Mouse (Mus musculus): ENCODE data around the gene Letm1. TPM values are rescaled to one million over a fixed set of nuclear protein-coding genes. Genes with fewer than 3 reads are reported as not detected.
A peak's percentile ranks its signal among the peaks of the same experiment; 100 is the strongest.

Letm1 gene
- polyA plus RNA-seq, 1 experiment from 2014 or later: 72.4 TPM

DNA sequence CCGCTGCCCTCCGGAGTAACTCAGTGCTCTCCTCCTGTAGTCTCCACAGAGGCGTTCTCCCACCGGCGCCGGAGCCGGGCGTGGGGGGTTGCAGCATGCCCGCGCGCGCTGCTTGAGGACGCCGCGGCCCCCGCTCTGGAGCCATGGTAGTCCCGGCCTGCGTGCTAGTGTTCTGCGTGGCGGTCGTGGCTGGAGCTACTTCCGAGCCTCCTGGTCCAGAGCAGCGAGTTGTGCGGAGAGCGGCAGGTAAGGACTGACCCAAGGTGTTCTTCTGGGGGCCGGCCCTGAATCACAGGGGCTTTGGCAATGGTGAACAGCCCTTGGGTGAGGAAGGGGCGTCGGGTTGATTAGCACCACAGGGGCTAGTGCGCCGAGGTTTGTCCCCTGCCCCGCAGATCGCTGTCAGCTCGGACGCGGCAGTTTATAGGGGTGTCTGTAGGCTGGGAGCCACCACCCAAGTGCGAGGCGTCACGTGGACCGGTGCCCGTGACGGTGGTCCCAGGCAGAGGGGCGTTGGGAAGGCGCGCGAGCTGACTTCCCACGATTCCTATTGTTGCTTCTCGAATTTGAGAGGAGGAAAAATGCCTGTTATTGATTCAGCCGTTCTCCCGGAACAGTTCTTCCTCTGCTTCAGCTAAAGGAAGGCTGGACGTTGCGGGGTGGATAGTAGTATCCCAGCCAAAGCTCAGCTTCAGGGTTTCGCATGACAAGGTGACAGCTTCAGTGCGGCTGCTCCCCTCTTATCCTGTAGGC is 60.2 kb downstream of the Letm1 start:
- WGBS: under 1% methylated on average over 52 of the region's 53 CpGs
- H3K9me3 ChIP-seq (replicated peaks): no peaks in the 10 kb centered on the region
- peaks cover 10% of the 10 kb centered on the region; the same call in 1 of the 2 replicates for H3K27me3 ChIP-seq (replicated peaks)
- peaks cover 38% of the 10 kb centered on the region for H3K4me1 ChIP-seq
- H3K36me3 ChIP-seq: no peaks in the 10 kb centered on the region
- peak overlapping the region; percentile 82 for H3K4me2 ChIP-seq
- H3K27ac ChIP-seq (replicated peaks): peak overlapping the region; percentile 77
- peak overlapping the region; percentile 67 for H3K9ac ChIP-seq (replicated peaks)
- H3K4me3 ChIP-seq (replicated peaks): peak overlapping the region; percentile 52
- peak; percentile 33 for ATAC-seq (ENCODE audit: low FRiP score)

GRCm38 (mm10) chr5:33721541-33722265 is 60.9 kb downstream of the Letm1 start, which contains the start of gene Fgfr3:
Fgfr3 (plus strand) TSS chr5:33721674.
- peak within 1 kb of the TSS; percentile 67 for H3K9ac ChIP-seq (replicated peaks)
- peaks cover 38% of the 10 kb centered on the region for H3K4me1 ChIP-seq
- no peaks in the 10 kb centered on the region for H3K9me3 ChIP-seq (replicated peaks)
- WGBS: under 1% methylated on average over 58 of the region's 73 CpGs
- H3K4me2 ChIP-seq: peak within 1 kb of the TSS; percentile 82
- ATAC-seq (ENCODE audit: low FRiP score): peak; percentile 55
- peak within 1 kb of the TSS; percentile 52 for H3K4me3 ChIP-seq (replicated peaks)
- no peaks in the 10 kb centered on the region for H3K36me3 ChIP-seq
- H3K27ac ChIP-seq (replicated peaks): peak within 1 kb of the TSS; percentile 77
- H3K27me3 ChIP-seq (replicated peaks): peaks cover 10% of the 10 kb centered on the region; the same call in 1 of the 2 replicates

DNA sequence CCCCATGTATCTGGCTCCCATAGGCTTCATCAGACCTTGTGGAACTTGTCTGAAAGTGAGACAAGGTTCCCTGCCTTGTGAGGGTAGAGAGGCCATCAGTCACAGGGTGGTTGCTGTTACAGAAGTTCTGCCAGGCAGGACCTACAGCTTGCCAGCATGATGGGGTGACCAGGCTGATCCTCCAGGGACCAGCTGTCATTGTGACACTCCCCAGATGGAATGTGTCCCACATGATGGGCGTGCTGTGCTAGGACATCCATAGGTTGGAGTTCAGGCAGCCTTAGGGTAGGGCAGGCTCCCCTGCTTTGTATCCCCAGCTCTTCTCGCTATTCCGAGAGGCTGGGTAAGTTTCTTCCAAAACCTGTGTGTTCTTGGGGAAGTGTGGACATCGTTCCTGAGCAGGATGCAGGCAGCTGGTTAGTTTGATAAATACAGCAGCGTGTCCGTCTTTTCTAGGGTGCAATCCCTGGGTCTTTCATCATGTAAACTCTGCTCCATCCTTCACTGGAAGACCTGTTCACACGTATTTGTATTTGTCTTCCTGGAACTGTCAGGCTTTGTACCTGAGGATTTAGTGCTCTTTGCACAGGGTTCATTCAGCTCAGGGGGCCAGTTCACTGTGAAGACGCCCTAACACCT is 61.6 kb downstream of the Letm1 start:
- ATAC-seq (ENCODE audit: low FRiP score): no peak
- WGBS: 7% methylated on average over 8 of the region's 8 CpGs
- Histone ChIP-seq H3K27ac (replicated peaks) (peak overlapping the region; percentile 48; the same call in 1 of the 2 replicates), H3K9ac (replicated peaks) (peak overlapping the region; percentile 67), H3K27me3 (replicated peaks) (peaks cover 10% of the 10 kb centered on the region; the same call in 1 of the 2 replicates), H3K9me3 (replicated peaks) (no peaks in the 10 kb centered on the region), H3K36me3 (no peaks in the 10 kb centered on the region), H3K4me3 (replicated peaks) (peak overlapping the region; percentile 52), H3K4me2 (peak overlapping the region; percentile 82), H3K4me1 (peaks cover 37% of the 10 kb centered on the region)

- H3K9ac ChIP-seq (replicated peaks): no peak overlapping the region
- H3K4me3 ChIP-seq (replicated peaks): no peak overlapping the region
- peaks cover 10% of the 10 kb centered on the region; the same call in 1 of the 2 replicates for H3K27me3 ChIP-seq (replicated peaks)
- no peaks in the 10 kb centered on the region for H3K9me3 ChIP-seq (replicated peaks)
- H3K4me2 ChIP-seq: no peak overlapping the region
- no peaks in the 10 kb centered on the region for H3K36me3 ChIP-seq
- no peak for ATAC-seq (ENCODE audit: low FRiP score)
- H3K27ac ChIP-seq (replicated peaks): no peak overlapping the region
- WGBS: 66% methylated on average over 5 of the region's 5 CpGs
- peaks cover 27% of the 10 kb centered on the region for H3K4me1 ChIP-seq
Measured at GRCm38 (mm10) chr5:33718460-33718859, 64.2 kb downstream of the Letm1 start.

DNA sequence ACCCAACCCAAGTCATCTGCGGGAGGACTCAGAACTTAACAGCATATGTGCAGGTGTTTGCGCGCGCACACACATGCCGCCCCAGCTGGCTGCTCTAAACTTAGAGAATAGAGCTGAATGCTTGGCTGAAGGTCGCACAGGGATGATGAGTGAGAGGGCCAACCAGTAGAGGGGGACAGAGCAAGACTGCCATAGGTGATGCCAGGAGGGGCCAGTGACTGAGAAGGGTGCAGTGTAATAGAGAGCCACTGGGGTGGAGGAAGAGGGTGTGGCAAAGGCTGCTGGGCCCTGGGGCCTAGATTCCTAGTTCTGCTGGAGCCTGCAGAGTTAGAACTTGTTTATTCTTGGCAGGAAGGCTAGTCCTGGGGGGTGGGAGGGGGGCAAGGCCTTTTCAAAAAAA is 66.2 kb downstream of the Letm1 start:
- peaks cover 7% of the 10 kb centered on the region for H3K4me1 ChIP-seq
- H3K9ac ChIP-seq (replicated peaks): no peak overlapping the region
- H3K9me3 ChIP-seq (replicated peaks): no peaks in the 10 kb centered on the region
- H3K4me2 ChIP-seq: no peak overlapping the region
- H3K36me3 ChIP-seq: no peaks in the 10 kb centered on the region
- H3K27me3 ChIP-seq (replicated peaks): peaks cover 10% of the 10 kb centered on the region; the same call in 1 of the 2 replicates
- no peak overlapping the region for H3K4me3 ChIP-seq (replicated peaks)
- H3K27ac ChIP-seq (replicated peaks): no peak overlapping the region
- ATAC-seq (ENCODE audit: low FRiP score): no peak
- WGBS: 82% methylated on average over 6 of the region's 6 CpGs

GRCm38 (mm10) chr5:33715182-33715581 is 67.4 kb downstream of the Letm1 start:
- H3K4me3 ChIP-seq (replicated peaks): no peak overlapping the region
- H3K27ac ChIP-seq (replicated peaks): no peak overlapping the region
- ATAC-seq (ENCODE audit: low FRiP score): no peak
- no peak overlapping the region for H3K9ac ChIP-seq (replicated peaks)
- H3K9me3 ChIP-seq (replicated peaks): no peaks in the 10 kb centered on the region
- WGBS: 36% methylated on average over 2 of the region's 2 CpGs
- peaks cover 4% of the 10 kb centered on the region; the same call in 1 of the 2 replicates for H3K27me3 ChIP-seq (replicated peaks)
- H3K36me3 ChIP-seq: no peaks in the 10 kb centered on the region
- no peak overlapping the region for H3K4me2 ChIP-seq
- no peaks in the 10 kb centered on the region; the same call in 1 of the 2 replicates for H3K4me1 ChIP-seq

GRCm38 (mm10) chr5:33712550-33712949 is 70.1 kb downstream of the Letm1 start:
- no peak for ATAC-seq (ENCODE audit: low FRiP score)
- Histone ChIP-seq H3K4me1 (peaks cover under 1% of the 10 kb centered on the region; the same call in 1 of the 2 replicates), H3K9me3 (replicated peaks) (no peaks in the 10 kb centered on the region)

DNA sequence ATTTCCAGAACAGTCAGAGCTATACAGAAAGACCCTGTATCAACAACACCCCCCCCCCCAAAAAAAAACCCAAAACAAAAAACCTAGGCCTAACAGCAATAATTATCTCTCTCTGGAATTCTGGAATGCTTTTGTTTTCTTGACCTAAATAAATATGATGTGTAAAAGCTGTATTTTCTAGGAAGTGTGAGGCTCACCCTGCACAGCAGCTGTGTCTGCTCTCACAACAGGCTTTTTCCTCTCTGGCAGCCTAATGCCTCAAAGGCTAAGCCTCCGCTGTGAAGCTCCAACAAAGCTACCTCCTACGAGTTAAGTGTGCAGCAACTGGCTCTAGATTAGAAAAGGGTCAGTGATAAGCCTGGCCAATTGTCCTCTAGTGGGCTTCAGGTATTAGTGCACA is 73.6 kb downstream of the Letm1 start:
- peaks cover 18% of the 10 kb centered on the region for H3K4me1 ChIP-seq
- H3K4me2 ChIP-seq: no peak overlapping the region
- no peak overlapping the region for H3K27ac ChIP-seq (replicated peaks)
- no peaks in the 10 kb centered on the region for H3K9me3 ChIP-seq (replicated peaks)
- H3K4me3 ChIP-seq (replicated peaks): no peak overlapping the region
- H3K27me3 ChIP-seq (replicated peaks): no peaks in the 10 kb centered on the region
- no peak overlapping the region for H3K9ac ChIP-seq (replicated peaks)
- 64% methylated on average over 2 of the region's 2 CpGs for WGBS
- no peaks in the 10 kb centered on the region for H3K36me3 ChIP-seq
- no peak for ATAC-seq (ENCODE audit: low FRiP score)

More at GRCm38 (mm10) chr5:33712550-33712949, 70.1 kb downstream of the Letm1 start:
- no peak overlapping the region for H3K4me3 ChIP-seq (replicated peaks)
- H3K4me2 ChIP-seq: no peak overlapping the region
- no peak overlapping the region for H3K27ac ChIP-seq (replicated peaks)
- H3K27me3 ChIP-seq (replicated peaks): peaks cover 4% of the 10 kb centered on the region; the same call in 1 of the 2 replicates
- H3K9ac ChIP-seq (replicated peaks): no peak overlapping the region
- H3K36me3 ChIP-seq: no peaks in the 10 kb centered on the region
- WGBS: 97% methylated on average over 2 of the region's 2 CpGs

- Histone ChIP-seq H3K36me3 (no peaks in the 10 kb centered on the region), H3K4me2 (no peak overlapping the region), H3K9me3 (replicated peaks) (no peaks in the 10 kb centered on the region), H3K4me1 (peaks cover 21% of the 10 kb centered on the region), H3K27ac (replicated peaks) (no peak overlapping the region), H3K27me3 (replicated peaks) (no peaks in the 10 kb centered on the region), H3K9ac (replicated peaks) (no peak overlapping the region), H3K4me3 (replicated peaks) (no peak overlapping the region)
- ATAC-seq (ENCODE audit: low FRiP score): no peak
- 69% methylated on average over 4 of the region's 4 CpGs for whole genome bisulfite sequencing
Measured at GRCm38 (mm10) chr5:33707163-33707562, 75.5 kb downstream of the Letm1 start.

DNA sequence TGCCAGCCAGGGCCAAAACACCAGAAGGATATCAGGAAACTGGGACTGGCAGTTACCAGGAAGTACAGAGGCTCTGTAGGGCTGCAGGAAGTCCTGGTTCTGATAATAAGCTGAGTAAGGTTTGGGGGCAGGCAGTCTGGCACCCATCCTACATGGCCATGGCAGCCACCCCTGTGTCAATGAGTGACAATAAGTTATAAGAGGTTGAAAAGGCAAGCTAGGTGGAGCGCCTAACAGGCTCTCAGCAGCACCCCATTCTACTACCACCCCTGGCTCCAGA is 76.3 kb downstream of the Letm1 start:
- peaks cover 21% of the 10 kb centered on the region for H3K4me1 ChIP-seq
- H3K4me2 ChIP-seq: no peak overlapping the region
- no peak overlapping the region for H3K9ac ChIP-seq (replicated peaks)
- whole genome bisulfite sequencing: 95% methylated on average over 1 of the region's 1 CpGs
- H3K36me3 ChIP-seq: no peaks in the 10 kb centered on the region
- H3K27ac ChIP-seq (replicated peaks): peak overlapping the region; percentile 73
- H3K4me3 ChIP-seq (replicated peaks): no peak overlapping the region
- H3K27me3 ChIP-seq (replicated peaks): no peaks in the 10 kb centered on the region; the same call in 1 of the 2 replicates
- no peaks in the 10 kb centered on the region for H3K9me3 ChIP-seq (replicated peaks)
- no peak for ATAC-seq (ENCODE audit: low FRiP score)

- Histone ChIP-seq H3K27me3 (replicated peaks) (no peaks in the 10 kb centered on the region; the same call in 1 of the 2 replicates), H3K4me3 (replicated peaks) (no peak overlapping the region), H3K4me2 (no peak overlapping the region), H3K36me3 (no peaks in the 10 kb centered on the region), H3K9me3 (replicated peaks) (no peaks in the 10 kb centered on the region), H3K9ac (replicated peaks) (no peak overlapping the region), H3K4me1 (peaks cover 21% of the 10 kb centered on the region), H3K27ac (replicated peaks) (peak overlapping the region; percentile 73)
- WGBS: 22% methylated on average over 9 of the region's 9 CpGs
- ATAC-seq (ENCODE audit: low FRiP score): 0 out of 2 replicates have a peak, but pooled peaks have one; percentile 8
Measured at GRCm38 (mm10) chr5:33705612-33706349, 76.8 kb downstream of the Letm1 start.
